Mouse (Mus musculus) limb, embryonic 11.5 days (tissue): ENCODE results near the gene Zc3hc1. TPM values are rescaled to one million over a fixed set of nuclear protein-coding genes. Genes with fewer than 3 reads are reported as not detected.

Source experiments
- ATAC-seq: fragments of 200-750 bp; cut with Nextera tagmentation; 2 replicates; pipeline ENCODE4 v1.8.0; 2017; ENCODE audit warnings: low read depth; ENCODE audit not compliant: insufficient number of reproducible peaks, low FRiP score, low TSS enrichment
- DNase-seq: peaks from one replicate; pipeline ENCODE4 v3.0.0-alpha.2; 2015; ENCODE audit warnings: low spot score
- H3K27ac ChIP-seq: fragments of 300-500 bp; sonication (generic); replicated peaks from 2 replicates; pipeline ENCODE4 v1.5.1; 2014; ENCODE audit warnings: low read depth, mild to moderate bottlenecking, low read length
- H3K27me3 ChIP-seq: fragments of 300-500 bp; sonication (generic); 2 replicates; pipeline ENCODE4 v1.6.1; 2014; ENCODE audit warnings: mild to moderate bottlenecking, low read length, mixed read lengths; ENCODE audit not compliant: control insufficient read depth, insufficient read depth
- H3K36me3 ChIP-seq: fragments of 300-500 bp; sonication (generic); 2 replicates; pipeline ENCODE4 v1.6.1; 2014; ENCODE audit warnings: mild to moderate bottlenecking, low read length, moderate library complexity, mixed read lengths; ENCODE audit not compliant: control insufficient read depth, insufficient read depth
- H3K4me1 ChIP-seq: fragments of 300-500 bp; sonication (generic); 2 replicates; pipeline ENCODE4 v1.6.1; 2014; ENCODE audit warnings: low read length, mixed read lengths; ENCODE audit not compliant: control insufficient read depth, insufficient read depth
- H3K4me2 ChIP-seq: fragments of 300-500 bp; sonication (generic); 2 replicates; pipeline ENCODE4 v1.6.1; 2014; ENCODE audit warnings: low read depth, mild to moderate bottlenecking, moderate library complexity; ENCODE audit not compliant: severe bottlenecking
- H3K4me3 ChIP-seq: fragments of 300-500 bp; sonication (generic); 2 replicates; pipeline ENCODE4 v1.5.1; 2014; ENCODE audit warnings: low read depth, low read length
- H3K9ac ChIP-seq: fragments of 300-500 bp; sonication (generic); 2 replicates; pipeline ENCODE4 v1.6.1; 2014; ENCODE audit warnings: mild to moderate bottlenecking, low read length
- H3K9me3 ChIP-seq: fragments of 300-500 bp; sonication (generic); 2 replicates; pipeline ENCODE4 v1.6.1; 2016; ENCODE audit warnings: low read length; ENCODE audit not compliant: control insufficient read depth
- WGBS: fragments of 180-500 bp; shearing (Covaris S2); extraction: QIAGEN DNeasy Blood & Tissue Kit; methylation state at CpG from one replicate; pipeline ENCODE4 v1.1.7; 2014; 5-methylcytosine and 5-hydroxymethylcytosine counted together
- polyA plus RNA-seq: library from polyadenylated mRNA; unstranded; fragments of >200 nt; fragmentation: Nextera tagmentation; extraction: Ambion mirVana; gene quantifications from 2 replicates; pipeline ENCODE4 v1.2.1, GENCODE M21; 2014

Gene Zc3hc1
- polyA plus RNA-seq, 1 experiment from 2014 or later, result 93.7 TPM

DNA sequence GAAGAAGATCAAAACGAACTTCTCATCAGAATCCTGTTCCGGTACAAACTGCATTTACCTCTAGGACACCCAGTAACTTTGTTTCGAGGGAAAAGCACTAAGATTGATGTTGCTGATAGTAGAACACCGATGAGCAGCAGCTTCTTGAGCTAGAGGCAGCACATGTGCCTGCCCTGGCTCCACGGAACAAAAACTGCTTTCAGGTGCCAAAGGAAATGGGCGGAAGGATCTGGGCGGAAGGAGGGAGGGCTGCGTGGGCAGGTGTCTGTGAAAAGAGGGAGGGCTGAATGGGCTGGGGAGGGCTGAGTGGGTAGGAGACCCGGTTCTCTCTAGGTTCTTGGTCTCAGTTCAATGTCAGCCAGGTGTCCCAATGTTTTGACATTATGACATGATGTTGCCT, 39.5 kb downstream of the Zc3hc1 start:
- Histone ChIP-seq H3K27me3 (no peaks in the 10 kb centered on the region), H3K27ac (no peak overlapping the region), H3K4me2 (no peak overlapping the region), H3K4me3 (no peak overlapping the region), H3K9me3 (no peaks in the 10 kb centered on the region), H3K9ac (no peak overlapping the region), H3K36me3 (no peaks in the 10 kb centered on the region), H3K4me1 (no peaks in the 10 kb centered on the region)
- ATAC-seq (no peak), DNase-seq (no peak)
- WGBS, result 85% methylated on average over 9 of the region's 9 CpGs

DNA sequence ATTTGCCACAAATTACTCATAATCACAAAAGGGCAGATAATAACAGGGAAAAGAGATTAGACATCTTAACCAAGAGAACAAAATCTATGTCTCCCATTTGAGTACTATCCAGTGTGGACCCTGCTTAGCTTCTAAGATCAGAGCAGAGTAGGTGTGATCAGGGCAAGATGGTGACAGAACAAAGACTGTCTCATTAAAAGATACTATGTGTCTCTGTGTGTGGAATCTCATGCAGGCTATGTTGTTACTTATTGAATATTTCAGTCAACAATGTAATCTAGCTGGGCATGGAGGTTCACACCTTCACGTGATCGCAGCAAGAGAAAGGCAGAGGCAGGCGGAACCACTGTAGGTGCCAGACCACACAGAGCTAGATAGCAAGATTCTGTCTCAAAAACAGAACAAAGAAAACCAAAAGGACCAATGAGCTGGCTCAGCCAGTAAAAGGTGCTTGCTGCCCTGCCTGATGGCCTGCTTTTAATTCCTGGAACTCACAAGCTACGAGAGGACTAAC, 43.5 kb downstream of the Zc3hc1 start:
- WGBS, result 85% methylated on average over 4 of the region's 4 CpGs
- Histone ChIP-seq H3K36me3 (no peaks in the 10 kb centered on the region), H3K9ac (no peak overlapping the region), H3K4me1 (no peaks in the 10 kb centered on the region), H3K4me2 (no peak overlapping the region), H3K27me3 (no peaks in the 10 kb centered on the region), H3K4me3 (no peak overlapping the region), H3K27ac (no peak overlapping the region), H3K9me3 (no peaks in the 10 kb centered on the region)
- ATAC-seq (no peak), DNase-seq (no peak)

DNA sequence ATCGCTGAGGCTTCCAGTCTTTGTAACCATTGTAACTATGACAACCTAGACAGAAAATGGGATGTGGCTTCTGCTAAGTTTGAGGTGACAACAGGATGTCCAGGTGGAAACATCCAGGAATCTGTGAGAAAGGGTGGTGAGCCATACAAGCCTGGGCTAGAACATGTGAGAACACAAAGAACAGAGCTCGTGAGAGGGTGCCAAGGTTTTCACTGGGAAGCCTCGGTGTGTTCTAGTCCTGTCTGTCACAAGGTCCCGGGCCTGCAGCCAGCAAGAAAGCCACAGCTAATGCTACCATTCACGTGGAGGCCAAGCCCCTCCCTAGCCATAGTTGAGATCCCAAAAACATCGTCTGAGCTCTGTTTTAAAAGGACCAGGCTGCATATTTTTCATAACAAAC, 44.1 kb downstream of the Zc3hc1 start:
- Histone ChIP-seq H3K36me3 (no peaks in the 10 kb centered on the region), H3K4me1 (no peaks in the 10 kb centered on the region)
- WGBS, result 81% methylated on average over 6 of the region's 6 CpGs

DNA sequence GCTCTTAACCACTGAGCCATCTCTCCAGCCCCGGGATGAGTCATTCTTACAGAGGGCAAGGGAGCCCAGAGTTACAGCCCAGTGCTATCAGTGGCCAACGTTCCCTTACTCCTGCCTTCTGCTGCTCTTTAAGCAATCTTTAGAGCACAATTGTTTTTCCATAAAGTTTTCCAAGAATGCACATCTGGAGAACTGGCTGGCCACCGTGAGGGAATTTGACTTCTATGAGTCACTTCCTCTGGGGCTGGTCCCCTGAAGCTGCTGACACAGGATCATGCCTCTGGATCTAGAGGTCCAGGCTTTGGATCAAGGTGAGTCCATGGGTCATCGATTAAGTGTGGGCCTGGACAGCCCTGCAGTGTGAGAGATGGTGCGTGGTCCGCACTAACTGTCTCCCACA, 46.8 kb downstream of the Zc3hc1 start:
- H3K9me3 ChIP-seq, result no peaks in the 10 kb centered on the region
- H3K4me3 ChIP-seq, result no peak overlapping the region
- H3K4me1 ChIP-seq, result no peaks in the 10 kb centered on the region
- no peak for DNase-seq
- no peak overlapping the region for H3K27ac ChIP-seq
- ATAC-seq, result no peak
- H3K36me3 ChIP-seq, result no peaks in the 10 kb centered on the region
- 82% methylated on average over 6 of the region's 6 CpGs for WGBS
- H3K9ac ChIP-seq, result no peak overlapping the region
- no peaks in the 10 kb centered on the region for H3K27me3 ChIP-seq
- H3K4me2 ChIP-seq, result no peak overlapping the region

More for the DNA sequence above, 44.1 kb downstream of the Zc3hc1 start:
- DNase-seq, result no peak
- Histone ChIP-seq H3K27me3 (no peaks in the 10 kb centered on the region), H3K4me3 (no peak overlapping the region), H3K4me2 (no peak overlapping the region), H3K9ac (no peak overlapping the region), H3K27ac (no peak overlapping the region), H3K9me3 (no peaks in the 10 kb centered on the region)
- no peak for ATAC-seq

DNA sequence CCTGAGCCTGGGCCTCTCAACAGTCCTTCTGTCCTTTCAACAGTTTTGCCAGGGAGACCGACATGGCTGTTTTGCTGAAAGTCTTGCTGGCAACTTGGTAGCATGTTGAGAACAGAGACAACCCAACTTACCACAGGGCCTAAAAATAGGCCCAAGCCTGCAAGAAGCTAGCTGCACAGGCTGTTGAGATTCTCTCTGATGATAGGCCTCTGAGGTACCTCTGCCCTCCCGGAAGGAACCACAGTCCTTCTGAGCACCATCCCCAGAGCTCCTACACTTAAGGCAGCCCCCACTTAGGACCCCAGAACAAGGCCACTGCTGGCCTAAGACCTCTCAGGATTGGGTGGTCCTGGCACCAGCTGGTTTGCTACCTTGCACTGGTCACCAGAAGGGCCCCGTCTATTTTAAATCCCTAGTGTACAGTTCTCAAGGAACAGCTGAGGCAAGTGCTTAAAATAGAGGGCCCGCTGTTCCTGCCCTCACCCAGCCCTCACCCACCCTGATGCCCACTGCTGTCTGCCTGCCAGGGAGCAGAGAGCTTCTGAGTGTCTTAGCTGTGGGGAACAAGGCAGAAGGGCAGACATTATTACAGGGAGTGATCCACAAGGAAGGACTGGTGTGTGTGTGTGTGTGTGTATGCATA, 50.5 kb downstream of the Zc3hc1 start:
- no peak overlapping the region for H3K4me2 ChIP-seq
- no peak overlapping the region for H3K27ac ChIP-seq
- H3K9ac ChIP-seq, result no peak overlapping the region
- H3K4me3 ChIP-seq, result no peak overlapping the region
- H3K27me3 ChIP-seq, result no peaks in the 10 kb centered on the region
- DNase-seq, result no peak
- no peaks in the 10 kb centered on the region for H3K9me3 ChIP-seq
- no peak for ATAC-seq
- H3K4me1 ChIP-seq, result no peaks in the 10 kb centered on the region
- 88% methylated on average over 4 of the region's 4 CpGs for WGBS
- no peaks in the 10 kb centered on the region for H3K36me3 ChIP-seq

DNA sequence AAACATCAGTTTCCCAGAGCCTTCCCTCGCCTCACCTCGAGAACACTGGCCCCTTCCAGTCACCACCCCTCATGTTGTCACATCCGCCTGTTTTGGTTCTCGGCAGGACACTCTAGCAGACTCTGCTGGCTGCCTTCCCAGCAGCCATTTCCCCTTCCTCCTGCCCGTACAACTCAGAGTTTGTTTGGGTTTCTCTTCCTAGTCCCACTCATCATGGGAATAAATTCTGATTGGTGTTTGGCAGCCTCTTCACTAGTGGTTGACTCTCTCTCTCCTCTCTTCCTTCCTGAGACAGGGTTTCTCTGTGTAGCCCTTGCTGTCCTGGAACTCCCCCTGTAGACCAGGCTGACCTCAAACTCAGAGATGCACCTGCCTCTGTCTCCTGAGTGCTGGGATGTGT, 53.9 kb downstream of the Zc3hc1 start:
- H3K4me1 ChIP-seq, result no peaks in the 10 kb centered on the region
- no peak for ATAC-seq
- H3K27me3 ChIP-seq, result no peaks in the 10 kb centered on the region
- H3K36me3 ChIP-seq, result no peaks in the 10 kb centered on the region
- H3K27ac ChIP-seq, result no peak overlapping the region
- H3K4me2 ChIP-seq, result no peak overlapping the region
- 49% methylated on average over 5 of the region's 5 CpGs for WGBS
- H3K9me3 ChIP-seq, result no peaks in the 10 kb centered on the region
- H3K4me3 ChIP-seq, result no peak overlapping the region
- H3K9ac ChIP-seq, result no peak overlapping the region
- DNase-seq, result no peak

DNA sequence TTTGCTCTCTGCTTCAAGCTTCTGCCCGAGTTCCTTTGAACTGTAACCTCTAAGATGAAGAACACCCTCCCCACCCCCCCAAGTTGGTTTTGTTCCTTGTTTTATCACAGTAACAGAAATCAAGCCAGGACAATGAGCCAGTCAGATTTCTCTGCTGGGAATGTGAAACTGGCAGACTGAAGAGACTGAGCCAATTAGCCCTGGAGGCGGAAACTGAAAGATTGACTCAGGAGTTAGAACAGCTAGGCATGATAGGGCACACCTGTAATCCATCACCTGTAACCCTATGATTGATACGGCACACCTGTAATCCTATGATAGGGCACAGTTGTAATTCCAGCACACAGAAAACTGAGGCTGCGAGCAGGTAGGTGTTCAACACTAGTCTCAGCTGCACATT, 58.6 kb downstream of the Zc3hc1 start:
- DNase-seq, result no peak
- Histone ChIP-seq H3K27me3 (no peaks in the 10 kb centered on the region), H3K9me3 (no peaks in the 10 kb centered on the region), H3K4me2 (no peak overlapping the region), H3K4me1 (no peaks in the 10 kb centered on the region), H3K36me3 (no peaks in the 10 kb centered on the region), H3K9ac (no peak overlapping the region), H3K4me3 (no peak overlapping the region), H3K27ac (no peak overlapping the region)
- WGBS, result 60% methylated on average over 4 of the region's 4 CpGs
- no peak for ATAC-seq

DNA sequence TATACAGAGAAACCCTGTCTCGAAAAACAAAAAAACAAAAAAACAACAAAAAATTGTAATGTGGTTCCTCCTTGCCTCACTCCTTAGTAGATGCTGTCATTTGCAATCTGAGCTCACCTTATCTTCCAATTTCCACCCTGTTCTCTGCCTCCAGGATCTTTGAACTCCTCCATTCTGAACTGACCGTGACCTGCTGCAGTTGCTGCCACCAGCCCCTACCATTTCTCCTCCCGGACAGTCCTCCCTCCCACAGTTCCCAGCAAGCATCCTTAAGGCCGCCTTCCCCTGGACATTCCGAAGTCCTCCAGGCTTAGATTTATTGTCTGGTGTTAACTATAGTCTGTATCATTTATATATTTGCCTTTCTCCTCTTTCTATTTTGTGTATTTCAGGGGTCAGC, 60.1 kb downstream of the Zc3hc1 start:
- Histone ChIP-seq H3K4me3 (no peak overlapping the region), H3K4me1 (no peaks in the 10 kb centered on the region), H3K9ac (no peak overlapping the region), H3K27ac (no peak overlapping the region), H3K27me3 (no peaks in the 10 kb centered on the region), H3K4me2 (no peak overlapping the region), H3K9me3 (no peaks in the 10 kb centered on the region), H3K36me3 (no peaks in the 10 kb centered on the region)
- ATAC-seq (no peak), DNase-seq (no peak)
- 73% methylated on average over 5 of the region's 5 CpGs for WGBS

DNA sequence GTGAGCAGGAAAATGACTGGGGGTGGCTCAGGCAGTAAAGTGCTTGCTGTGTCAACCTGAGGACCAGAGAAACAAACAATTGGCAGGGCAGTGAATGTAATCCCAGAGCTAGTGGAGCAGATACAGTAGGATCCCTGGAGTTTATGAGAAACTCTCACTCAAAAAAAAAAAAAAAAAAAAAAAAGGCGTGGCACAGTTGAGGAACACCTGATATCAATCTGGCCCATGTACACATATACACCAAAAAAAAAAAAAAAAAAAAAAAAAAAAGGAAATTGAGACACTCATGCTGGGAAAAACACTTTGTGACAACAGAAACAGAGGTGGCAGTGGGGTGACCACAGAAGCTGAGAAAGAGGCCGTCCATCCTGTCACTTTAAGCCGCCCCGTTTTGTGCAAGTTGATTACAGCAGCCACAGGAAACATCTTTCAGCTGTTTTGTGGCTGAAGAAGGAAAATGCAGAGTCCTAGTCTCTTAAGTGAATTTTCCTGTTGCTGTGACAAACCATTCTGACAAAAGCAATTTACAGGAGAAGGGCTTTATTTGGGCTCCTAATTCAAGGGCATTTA, 64.8 kb downstream of the Zc3hc1 start:
- ATAC-seq (no peak), DNase-seq (no peak)
- WGBS, result 69% methylated on average over 4 of the region's 4 CpGs
- H3K36me3 ChIP-seq, result no peaks in the 10 kb centered on the region
- H3K27me3 ChIP-seq, result no peaks in the 10 kb centered on the region
- no peaks in the 10 kb centered on the region for H3K4me1 ChIP-seq
- H3K9me3 ChIP-seq, result no peaks in the 10 kb centered on the region
- H3K9ac ChIP-seq, result no peak overlapping the region
- no peak overlapping the region for H3K4me3 ChIP-seq
- H3K27ac ChIP-seq, result no peak overlapping the region
- H3K4me2 ChIP-seq, result no peak overlapping the region
